ENCODE assay signal across 20 mouse cellular contexts in genomic region chr6:38242295-38242830, GRCm38 (mm10). TPM values are rescaled to one million over a fixed set of nuclear protein-coding genes. Genes with fewer than 3 reads are reported as not detected.
DNase-seq lines count a peak whose midpoint lies in the region; ATAC-seq and TF ChIP-seq lines count a peak whose summit lies in the region.
"Had no signal": no experiment of that assay in that cellular context is flagged by ENCODE, and none has a peak within 500 bp of the region (broad histone marks: within the 10 kb centered on the region; RNA-seq: fewer than 3 reads in every experiment).

No protein-coding gene starts in this region.

- H3K4me1 ChIP-seq in kidney, embryonic 14.5 days (ENCODE audit: control insufficient read depth, insufficient read depth, low read length) = peaks cover 21% of the 10 kb centered on the region
- peaks cover 29% of the 10 kb centered on the region for H3K4me1 ChIP-seq in kidney, adult 2 months (ENCODE audit: control insufficient read depth, insufficient read depth, low read length)

- no peaks in the 10 kb centered on the region for H3K9me3 ChIP-seq in kidney, embryonic 14.5 days (ENCODE audit: control insufficient read depth, low read length)
- H3K9me3 ChIP-seq: embryonic facial prominence, embryonic 12.5 days; G1E; limb, embryonic 12.5 days; megakaryocyte, embryonic 14.5 days had no signal

- no peaks in the 10 kb centered on the region for H3K36me3 ChIP-seq in kidney, embryonic 14.5 days (ENCODE audit: control insufficient read depth, insufficient read depth, low read length)
- H3K36me3 ChIP-seq in kidney, adult 2 months (ENCODE audit: control insufficient read depth, insufficient read depth, low read length) = no peaks in the 10 kb centered on the region
- H3K36me3 ChIP-seq: embryonic facial prominence, embryonic 12.5 days; G1E; limb, embryonic 12.5 days had no signal

- no peak overlapping the region for H3K27ac ChIP-seq in kidney, embryonic 14.5 days (ENCODE audit: low read depth, low read length)
- no peak overlapping the region for H3K27ac ChIP-seq in kidney, adult 2 months (ENCODE audit: insufficient read depth, low read depth, low read length)
- H3K27ac ChIP-seq: embryonic facial prominence, embryonic 12.5 days; limb, embryonic 12.5 days; liver, embryonic 14.5 days had no signal

- no peak overlapping the region for H3K4me2 ChIP-seq in kidney, embryonic 14.5 days (replicated peaks; ENCODE audit: low read depth, low read length)
- H3K4me2 ChIP-seq: embryonic facial prominence, embryonic 12.5 days; heart, embryonic 11.5 days; limb, embryonic 12.5 days had no signal

- no peaks in the 10 kb centered on the region for H3K27me3 ChIP-seq in kidney, embryonic 14.5 days (ENCODE audit: control insufficient read depth, insufficient read depth, low read length)
- no peaks in the 10 kb centered on the region for H3K27me3 ChIP-seq in kidney, adult 2 months (replicated peaks; ENCODE audit: control insufficient read depth, insufficient read depth, low read length)
- H3K27me3 ChIP-seq: embryonic facial prominence, embryonic 12.5 days; limb, embryonic 12.5 days had no signal

- no peak overlapping the region for H3K9ac ChIP-seq in kidney, embryonic 14.5 days (ENCODE audit: low read depth, low read length)
- H3K9ac ChIP-seq: embryonic facial prominence, embryonic 12.5 days; limb, embryonic 12.5 days; liver, embryonic 14.5 days had no signal

- no peak for ATAC-seq in kidney, embryonic 14.5 days (ENCODE audit: low FRiP score, low TSS enrichment)
- no peak for ATAC-seq in megakaryocyte, adult 5-6 weeks (ENCODE audit: poor library complexity, severe bottlenecking)
- ATAC-seq: CD4-positive, CD25-positive, alpha-beta regulatory T cell, adult 4 months had no signal

- DNase-seq in cerebellum, postnatal 10 days = peak; percentile 56 to 58
- DNase-seq in cerebellum, postnatal 25 days = no peak
- peak; percentile 56 for DNase-seq in kidney, adult 11 months
- DNase-seq in kidney, adult 2 months = peak; percentile 65
- DNase-seq in kidney, postnatal 25 days = peak; percentile 61 to 75
- DNase-seq in gastrocnemius, adult 8-10 months (ENCODE audit: low spot score in 2 of 2) = no peak
- DNase-seq: adrenal gland, adult 2 months; heart, postnatal 36 days; right cerebral cortex, postnatal 25 days; thymus, postnatal 36 days had no signal

- no peak for TF ChIP-seq POLR2A in kidney, adult 2 months (IDR thresholded peaks at IDR 0.05; ENCODE audit: low read depth, low read length)

- no peak for TF ChIP-seq CTCF in kidney, adult 2 months (conservative IDR thresholded peaks at IDR 0.05; ENCODE audit: insufficient read depth, insufficient read length, low read depth, low read length)

- WGBS in kidney, embryonic 14.5 days = 74% methylated on average over 8 of the region's 8 CpGs
- 60% methylated on average over 8 of the region's 8 CpGs for WGBS in kidney, adult 2 months

- no peak overlapping the region for H3K4me3 ChIP-seq in kidney, embryonic 14.5 days (ENCODE audit: low read length)
- no peak overlapping the region for H3K4me3 ChIP-seq in kidney, adult 2 months (ENCODE audit: insufficient read depth, low read depth, low read length)
- H3K4me3 ChIP-seq: embryonic facial prominence, embryonic 12.5 days; left cerebral cortex, adult 2 months; limb, embryonic 12.5 days; megakaryocyte, embryonic 14.5 days had no signal

RNA-seq across cellular contexts. Expression of gene D630045J12Rik, which starts 11.4 kb away (rescaled TPM):
- polyA plus RNA-seq in kidney, embryonic 14.5 days (2014; fragmentation: Nextera tagmentation; extraction: Ambion mirVana) = 7.9 and 12.3 TPM in 2 replicates
- 31.1 and 37.5 TPM in 2 replicates for polyA plus RNA-seq in kidney, adult 2 months (2012; rRNA removed)
- total RNA-seq in megakaryocyte, adult 5-6 weeks (2015) = 0.21 and 0.42 TPM in 2 replicates
- total RNA-seq in megakaryocyte, adult 5-6 weeks (2017) = 0.04 and 0.08 TPM in 2 replicates
- total RNA-seq in gastrocnemius, adult 8-10 months (2022) = under 1 TPM; 0.15 to 0.73 (median 0.24) TPM

RNA-seq across cellular contexts. Expression of gene Zc3hav1l, which starts 56.7 kb away (rescaled TPM):
- polyA plus RNA-seq in kidney, embryonic 14.5 days (2014; fragmentation: Nextera tagmentation; extraction: Ambion mirVana) = 10.9 and 14.9 TPM in 2 replicates
- polyA plus RNA-seq in kidney, adult 2 months (2012; rRNA removed) = 1.6 and 1.9 TPM in 2 replicates
- 2.5 and 2.6 TPM in 2 replicates for total RNA-seq in megakaryocyte, adult 5-6 weeks (2015)
- total RNA-seq in megakaryocyte, adult 5-6 weeks (2017) = 1.1 and 1.8 TPM in 2 replicates
- under 1 TPM; 0.16 to 0.45 (median 0.18) TPM for total RNA-seq in gastrocnemius, adult 8-10 months (2022)

Comparison
In these comparisons a context has a peak if more than half of its experiments do, and no peak if none do; other contexts are left out.
1. DNase-seq: peak in cerebellum, postnatal 10 days (2 of 2), kidney, adult 11 months (single experiment), kidney, adult 2 months (single experiment) and kidney, postnatal 25 days (2 of 2); none in cerebellum, postnatal 25 days (0 of 2) and gastrocnemius, adult 8-10 months (0 of 2).